Mouse (Mus musculus) embryonic fibroblast, embryonic 13.5 days (primary cell): Measurements from ENCODE around the gene Znhit1. TPM values are rescaled to one million over a fixed set of nuclear protein-coding genes. Genes with fewer than 3 reads are reported as not detected.
"Not testable (repeated sequence)": the region's sequence is repeated elsewhere in the genome, so short reads cannot be mapped to it uniquely, and the experiment has no call there.

Source experiments
- H3K27ac ChIP-seq: 2 replicates; pipeline ENCODE4 v1.5.1; 2012; ENCODE audit warnings: low read length, control low read depth, inconsistent platforms; ENCODE audit not compliant: insufficient read depth
- H3K4me1 ChIP-seq: 2 replicates; pipeline ENCODE4 v1.6.1; 2011; ENCODE audit warnings: low read length; ENCODE audit not compliant: control insufficient read depth, insufficient read depth
- H3K4me3 ChIP-seq: 2 replicates; pipeline ENCODE4 v1.5.1; 2011; ENCODE audit warnings: mild to moderate bottlenecking, control low read depth, low read length; ENCODE audit not compliant: insufficient read depth
- CTCF ChIP-seq: IDR thresholded peaks from 2 replicates; pipeline ENCODE4 v1.5.1; 2011; ENCODE audit warnings: mild to moderate bottlenecking, control low read depth, low read length, moderate library complexity, borderline replicate concordance; ENCODE audit not compliant: insufficient read depth
- POLR2A ChIP-seq: IDR thresholded peaks from 2 replicates; pipeline ENCODE4 v1.6.1; 2011; ENCODE audit warnings: low read depth, mild to moderate bottlenecking, control low read depth, low read length, moderate library complexity
- polyA plus RNA-seq: library from polyadenylated mRNA; stranded (reverse); fragments of >200 nt; gene quantifications from 2 replicates; pipeline ENCODE4 v1.2.4, GENCODE M21; 2011; ENCODE audit warnings: low read depth; ENCODE audit not compliant: missing spikeins, insufficient read length

Gene Znhit1
- polyA plus RNA-seq, 1 experiment: 43.5 TPM

- no peak for TF ChIP-seq CTCF
- no peak for TF ChIP-seq POLR2A
- H3K27ac ChIP-seq: no peak overlapping the region
- H3K4me1 ChIP-seq: no peaks in the 10 kb centered on the region
- no peak overlapping the region for H3K4me3 ChIP-seq
Measured at GRCm38 (mm10) chr5:136940845-136941560, 46.8 kb downstream of the Znhit1 start.

GRCm38 (mm10) chr5:136940029-136940428, 47.8 kb downstream of the Znhit1 start:
- not testable (repeated sequence) for H3K4me1 ChIP-seq, H3K27ac ChIP-seq, H3K4me3 ChIP-seq

GRCm38 (mm10) chr5:136939284-136939683, 48.5 kb downstream of the Znhit1 start:
- TF ChIP-seq CTCF: no peak
- TF ChIP-seq POLR2A: no peak
- no peak overlapping the region for H3K27ac ChIP-seq
- no peaks in the 10 kb centered on the region for H3K4me1 ChIP-seq
- H3K4me3 ChIP-seq: no peak overlapping the region

- no peak overlapping the region for H3K27ac ChIP-seq
- H3K4me1 ChIP-seq: no peaks in the 10 kb centered on the region
- TF ChIP-seq POLR2A (no peak), CTCF (no peak)
- no peak overlapping the region for H3K4me3 ChIP-seq
Measured at GRCm38 (mm10) chr5:136937621-136938020, 50.2 kb downstream of the Znhit1 start.

- TF ChIP-seq CTCF (no peak), POLR2A (no peak)
- Histone ChIP-seq H3K27ac (no peak overlapping the region), H3K4me1 (no peaks in the 10 kb centered on the region), H3K4me3 (no peak overlapping the region)
Measured at GRCm38 (mm10) chr5:136936750-136937149, 51.1 kb downstream of the Znhit1 start.

- H3K27ac ChIP-seq: no peak overlapping the region
- H3K4me1 ChIP-seq: no peaks in the 10 kb centered on the region
- no peak for TF ChIP-seq CTCF
- TF ChIP-seq POLR2A: no peak
- H3K4me3 ChIP-seq: no peak overlapping the region
Measured at GRCm38 (mm10) chr5:136935905-136936695, 51.7 kb downstream of the Znhit1 start.

- no peak for TF ChIP-seq CTCF
- H3K4me1 ChIP-seq: no peaks in the 10 kb centered on the region
- H3K27ac ChIP-seq: no peak overlapping the region
- H3K4me3 ChIP-seq: no peak overlapping the region
Measured at GRCm38 (mm10) chr5:136933930-136934329, 53.9 kb downstream of the Znhit1 start.

GRCm38 (mm10) chr5:136932956-136933355, 54.9 kb downstream of the Znhit1 start:
- no peaks in the 10 kb centered on the region for H3K4me1 ChIP-seq
- H3K27ac ChIP-seq: no peak overlapping the region
- TF ChIP-seq POLR2A: no peak
- TF ChIP-seq CTCF: no peak
- no peak overlapping the region for H3K4me3 ChIP-seq

Other genes starting within 250 kb of the Znhit1 start
- 4.4 TPM in 1 of 2 replicates, not detected in the other for gene Col26a1, start 104.8 kb downstream of the Znhit1 start, polyA plus RNA-seq
- gene Ift22, start 79.9 kb downstream of the Znhit1 start, polyA plus RNA-seq: 30.0 and 32.3 TPM in 2 replicates
- gene Fis1, start 34.7 kb downstream of the Znhit1 start, polyA plus RNA-seq: 107 and 111 TPM in 2 replicates
- 0.35 TPM in 1 of 2 replicates, not detected in the other for gene Cldn15, start 21.4 kb downstream of the Znhit1 start, polyA plus RNA-seq
- 120 and 152 TPM in 2 replicates for gene Plod3, start 1.0 kb downstream of the Znhit1 start, polyA plus RNA-seq
- gene Vgf, start 38.4 kb upstream of the Znhit1 start, polyA plus RNA-seq: 2.1 and 3.8 TPM in 2 replicates
- 149 and 166 TPM in 2 replicates for gene Ap1s1, start 58.1 kb upstream of the Znhit1 start, polyA plus RNA-seq
- gene Serpine1, start 84.2 kb upstream of the Znhit1 start, polyA plus RNA-seq: 646 and 1,921 TPM in 2 replicates
- 20.2 and 23.4 TPM in 2 replicates for gene Trim56, start 128.2 kb upstream of the Znhit1 start, polyA plus RNA-seq
- gene Muc3, start 161.3 kb upstream of the Znhit1 start, polyA plus RNA-seq: not detected in 2 replicates
- gene Muc3a, start 224.4 kb upstream of the Znhit1 start, polyA plus RNA-seq: not detected in 2 replicates